Mouse (Mus musculus) lung, postnatal 0 days (tissue): ENCODE measurements at regions not wholly inside any gene's neighbourhood (a gene's known extent, or its start where the extent isn't known, plus 50 kb on each side); places are given as distances from the start of the nearest gene placed in this dataset.

Source experiments
- ATAC-seq: fragments of 200-750 bp; cut with Nextera tagmentation; 2 replicates; pipeline ENCODE4 v1.8.0; 2017; ENCODE audit warnings: moderate library complexity
- DNase-seq: peaks from one replicate; pipeline ENCODE4 v3.0.0-alpha.2; 2016; ENCODE audit warnings: low spot score
- H3K27ac ChIP-seq: fragments of 300-500 bp; sonication (generic); 2 replicates; pipeline ENCODE4 v1.5.1; 2014; ENCODE audit warnings: antibody characterized with exemption, mild to moderate bottlenecking, low read length, mixed read lengths
- H3K27me3 ChIP-seq: fragments of 300-500 bp; sonication (generic); replicated peaks from 2 replicates; pipeline ENCODE4 v1.6.1; 2014; ENCODE audit warnings: low read length, mixed read lengths; ENCODE audit not compliant: insufficient read depth
- H3K36me3 ChIP-seq: fragments of 300-500 bp; sonication (generic); 2 replicates; pipeline ENCODE4 v1.6.1; 2014; ENCODE audit warnings: low read length, mixed read lengths; ENCODE audit not compliant: insufficient read depth
- H3K4me1 ChIP-seq: fragments of 300-500 bp; sonication (generic); 2 replicates; pipeline ENCODE4 v1.6.1; 2014; ENCODE audit warnings: antibody characterized with exemption, low read depth, low read length, mixed read lengths; ENCODE audit not compliant: insufficient read depth
- H3K4me2 ChIP-seq: fragments of 300-500 bp; sonication (generic); replicated peaks from 2 replicates; pipeline ENCODE4 v1.6.1; 2014; ENCODE audit warnings: low read depth, mild to moderate bottlenecking, low read length, moderate library complexity, mixed read lengths
- H3K4me3 ChIP-seq: fragments of 300-500 bp; sonication (generic); 2 replicates; pipeline ENCODE4 v1.5.1; 2014; ENCODE audit warnings: low read depth, low read length
- H3K9ac ChIP-seq: fragments of 300-500 bp; sonication (generic); replicated peaks from 2 replicates; pipeline ENCODE4 v1.6.1; 2014; ENCODE audit warnings: low read depth, mild to moderate bottlenecking
- H3K9me3 ChIP-seq: fragments of 300-500 bp; sonication (generic); 2 replicates; pipeline ENCODE4 v1.6.1; 2016; ENCODE audit warnings: low read length, mixed read lengths
- CTCF ChIP-seq: IDR thresholded peaks from 2 replicates; pipeline ENCODE4 v1.5.1; 2016; ENCODE audit warnings: antibody characterized with exemption, mild to moderate bottlenecking
- EP300 ChIP-seq: IDR thresholded peaks from 2 replicates; pipeline ENCODE4 v1.6.1; 2016; ENCODE audit warnings: antibody characterized with exemption, mild to moderate bottlenecking, control low read depth
- WGBS: fragments of 180-500 bp; shearing (Covaris S2); extraction: QIAGEN DNeasy Blood & Tissue Kit; methylation state at CpG from one replicate; pipeline ENCODE4 v1.1.7; 2014; 5-methylcytosine and 5-hydroxymethylcytosine counted together

DNA sequence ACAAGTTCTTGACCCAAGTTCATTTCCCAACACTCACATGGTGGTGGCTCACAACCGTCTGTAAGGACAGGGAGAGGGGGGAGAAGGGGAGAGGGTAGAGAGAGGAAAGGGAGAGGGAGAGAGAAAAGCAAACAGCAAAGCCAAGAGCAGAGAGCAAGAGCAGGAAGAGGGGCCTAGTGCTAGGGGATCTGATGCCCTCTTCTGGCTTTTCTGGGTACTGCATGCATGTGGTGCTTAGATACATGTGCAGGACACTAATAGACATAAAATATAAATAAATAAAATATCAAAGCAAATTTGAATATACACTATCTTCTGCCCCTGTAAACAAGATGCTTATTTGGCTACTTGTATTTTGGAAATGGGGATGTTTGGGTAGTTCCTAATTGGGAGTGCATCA is 91.2 kb downstream of the Rnf138rt1 start:
- Histone ChIP-seq H3K9ac (no peak overlapping the region), H3K27me3 (no peaks in the 10 kb centered on the region), H3K9me3 (no peaks in the 10 kb centered on the region), H3K4me3 (no peak overlapping the region), H3K4me1 (no peaks in the 10 kb centered on the region), H3K36me3 (no peaks in the 10 kb centered on the region), H3K27ac (no peak overlapping the region), H3K4me2 (no peak overlapping the region)
- TF ChIP-seq EP300 (no peak), CTCF (peak; percentile 65)
- ATAC-seq = no peak
- DNase-seq = peak; percentile 26
- 18% methylated on average over 1 of the region's 1 CpGs for WGBS
